In the genomic region with DNA sequence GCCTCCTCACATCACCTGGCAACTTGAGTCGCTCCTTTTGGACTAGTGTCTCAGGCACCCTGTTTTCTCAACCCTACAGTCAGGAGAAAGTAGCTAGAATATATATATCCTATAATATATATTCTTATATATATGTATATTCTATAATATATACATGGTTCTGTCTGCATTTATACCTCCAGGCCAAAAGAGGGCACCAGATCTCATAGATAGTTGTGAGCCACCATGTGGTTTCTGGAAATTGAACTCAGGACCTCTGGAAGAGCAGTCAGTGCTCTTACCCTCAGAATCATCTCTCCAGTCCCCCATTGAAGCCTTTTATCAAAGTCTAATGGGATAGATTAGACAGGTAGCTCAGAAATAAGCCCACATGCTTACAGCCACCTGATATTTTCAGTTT, we compare ENCODE assay signal across 26 mouse cellular contexts. TPM values are rescaled to one million over a fixed set of nuclear protein-coding genes. Genes with fewer than 3 reads are reported as not detected.
A peak's percentile ranks its signal among the peaks of the same experiment; 100 is the strongest.
DNase-seq lines count a peak whose midpoint lies in the region; ATAC-seq and TF ChIP-seq lines count a peak whose summit lies in the region.
"Had no signal": no experiment of that assay in that cellular context is flagged by ENCODE, and none has a peak within 500 bp of the region (broad histone marks: within the 10 kb centered on the region; RNA-seq: fewer than 3 reads in every experiment).

No protein-coding gene starts in this region.

- H3K36me3 ChIP-seq in E14TG2a.4 (ENCODE audit: insufficient read depth, low read length) = peaks cover 16% of the 10 kb centered on the region; the same call in 1 of the 2 replicates

- intact Hi-C loops in heart, postnatal 10 days (cut with DNase I) = loop anchor here (5.0 to 10.0 kb wide), 4 partner anchors 166 to 436 kb away; no protein-coding TSS in a partner anchor

- H3K4me3 ChIP-seq in E14TG2a.4 (replicated peaks; ENCODE audit: low read length) = no peak overlapping the region
- H3K4me3 ChIP-seq: embryonic facial prominence, embryonic 10.5 days; embryonic facial prominence, embryonic 12.5 days; forebrain, embryonic 13.5 days; forebrain, embryonic 15.5 days had no signal

- no peaks in the 10 kb centered on the region for H3K9me3 ChIP-seq in E14TG2a.4 (ENCODE audit: low read length)
- H3K9me3 ChIP-seq: embryonic facial prominence, embryonic 10.5 days; embryonic facial prominence, embryonic 12.5 days; forebrain, embryonic 13.5 days; forebrain, embryonic 15.5 days had no signal

- TF ChIP-seq CTCF in E14TG2a.4 (conservative IDR thresholded peaks at IDR 0.05; ENCODE audit: low read length) (peak; percentile 14; the same call in 1 of the 2 replicates), Patski (IDR thresholded peaks at IDR 0.05) (peak; percentile 44)

- H3K27me3 ChIP-seq in E14TG2a.4 (ENCODE audit: insufficient read depth, low read length) = peaks cover 3% of the 10 kb centered on the region; the same call in 1 of the 2 replicates
- no peaks in the 10 kb centered on the region for H3K27me3 ChIP-seq in Patski
- H3K27me3 ChIP-seq: embryonic facial prominence, embryonic 12.5 days; forebrain, embryonic 13.5 days; forebrain, embryonic 15.5 days had no signal

- in situ Hi-C loops in Patski (cut with MboI; ENCODE audit: low pct_unique_long_range_greater_than_20kb) = no loop called here

- ATAC-seq in Patski = no peak
- ATAC-seq: forebrain, embryonic 13.5 days; forebrain, embryonic 15.5 days; forebrain, postnatal 0 days had no signal

- DNase-seq in ES-CJ7 (ENCODE audit: low read depth, low spot score) = peak; percentile 23
- DNase-seq in Patski (ENCODE audit: low read depth, low spot score) = no peak
- DNase-seq in ZHBTc4 (ENCODE audit: low read depth, low spot score) = peak; percentile 39
- no peak for DNase-seq in heart, postnatal 10 days
- no peak for DNase-seq in ovary, postnatal 10 days (ENCODE audit: low spot score)
- no peak for DNase-seq in retina, embryonic 14.5 days (ENCODE audit: low spot score)
- no peak for DNase-seq in ovary, postnatal 36 days (ENCODE audit: low spot score)
- DNase-seq: adrenal gland, adult 2 months; adrenal gland, postnatal 10 days; adrenal gland, postnatal 25 days; cerebellum, adult 11 months; cerebellum, adult 18-20 months; cerebellum, adult 8-10 months; cerebellum, adult 9-11 months; cerebellum, postnatal 14 days; cerebellum, postnatal 36 days; forebrain, postnatal 0 days had no signal

- POLR2A ChIA-PET in Patski (lab: Charles Lee) = interaction anchor here (0.7 kb wide), 1 partner anchor 624 kb away, joined by 3 read pairs; no protein-coding TSS in a partner anchor

- H3K4me1 ChIP-seq in E14TG2a.4 (replicated peaks; ENCODE audit: low read depth, low read length) = peaks cover 35% of the 10 kb centered on the region
- H3K4me1 ChIP-seq: embryonic facial prominence, embryonic 10.5 days; embryonic facial prominence, embryonic 12.5 days; forebrain, embryonic 13.5 days; forebrain, embryonic 15.5 days had no signal

- CTCF ChIA-PET in Patski (lab: Charles Lee) = interaction anchor here (1.0 kb wide), 1 partner anchor 110 kb away, joined by 3 read pairs; no protein-coding TSS in a partner anchor

RNA-seq across cellular contexts. Expression of gene Dip2b, which starts 17.3 kb away (rescaled TPM):
- 13.8 TPM for polyA plus RNA-seq in Patski (2021)
- 10 to 100 TPM; 32.3 to 34.3 TPM for total RNA-seq in heart, postnatal 10 days (2021)

RNA-seq across cellular contexts. Expression of gene Larp4, which starts 51.3 kb away (rescaled TPM):
- polyA plus RNA-seq in Patski (2021) = 42.0 TPM
- total RNA-seq in heart, postnatal 10 days (2021) = 10 to 100 TPM; 76.5 to 78.2 TPM

RNA-seq across cellular contexts. Expression of gene Fam186a, which starts 54.3 kb away (rescaled TPM):
- polyA plus RNA-seq in Patski (2021) = not detected
- not detected for total RNA-seq in heart, postnatal 10 days (2021)
- total RNA-seq: common myeloid progenitor, adult 5-6 weeks; forebrain, postnatal 0 days had no signal
- polyA plus RNA-seq: C2C12; embryonic facial prominence, embryonic 10.5 days; embryonic facial prominence, embryonic 12.5 days; embryonic facial prominence, embryonic 14.5 days; forebrain, embryonic 11.5 days; forebrain, embryonic 13.5 days; forebrain, embryonic 15.5 days; forebrain, postnatal 0 days had no signal

Comparison
In these comparisons a context has a peak if more than half of its experiments do, and no peak if none do; other contexts are left out.
1. DNase-seq: peak in ES-CJ7 (single experiment) and ZHBTc4 (single experiment); none in Patski (single experiment), heart, postnatal 10 days (0 of 2), ovary, postnatal 10 days (single experiment), retina, embryonic 14.5 days (single experiment) and ovary, postnatal 36 days (single experiment).